ENCODE assay signal across 8 mouse cellular contexts in the genomic region with DNA sequence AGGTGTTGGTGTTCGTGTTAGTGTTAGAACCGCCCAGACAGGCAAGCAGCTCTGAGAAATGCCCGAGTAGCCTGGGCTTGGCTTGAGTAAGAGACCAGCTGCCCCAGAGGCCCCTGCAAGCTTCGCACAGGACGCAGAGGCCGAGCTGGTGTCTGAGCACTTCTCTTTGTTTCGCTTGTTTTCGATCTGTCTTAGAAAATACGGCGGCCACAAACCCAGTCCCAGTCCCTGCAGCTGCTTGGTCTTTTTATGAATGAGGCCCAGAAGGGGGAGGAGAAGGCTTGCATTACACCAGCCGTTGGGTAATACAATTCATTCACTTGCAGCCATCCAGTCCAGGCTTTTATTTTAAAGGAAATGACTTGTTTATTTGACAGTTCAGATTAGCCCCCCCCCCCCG.
DNase-seq lines count a peak whose midpoint lies in the region; ATAC-seq lines count a peak whose summit lies in the region.

No protein-coding gene starts in this region.

- peak; percentile 96 for ATAC-seq in forebrain, embryonic 15.5 days (replicated peaks)
- no peak for ATAC-seq in erythroblast, adult 5-6 weeks (replicated peaks; ENCODE audit: low FRiP score, poor library complexity, severe bottlenecking)

- H3K27me3 ChIP-seq in forebrain, embryonic 15.5 days, result no peaks in the 10 kb centered on the region

- intact Hi-C loops in heart, postnatal 36 days (cut with DNase I), result no loop called here

- H3K4me1 ChIP-seq in forebrain, embryonic 15.5 days, result peaks cover 52% of the 10 kb centered on the region

- no peaks in the 10 kb centered on the region for H3K36me3 ChIP-seq in forebrain, embryonic 15.5 days

- 1% methylated on average over 12 of the region's 12 CpGs for WGBS in forebrain, embryonic 15.5 days

- peak overlapping the region; percentile 25; the same call in 1 of the 2 replicates for H3K4me2 ChIP-seq in forebrain, embryonic 15.5 days (replicated peaks)

- H3K9ac ChIP-seq in forebrain, embryonic 15.5 days (replicated peaks), result 0 out of 2 replicates have a peak overlapping the region, but pooled peaks have one; percentile 32

- H3K4me3 ChIP-seq in forebrain, embryonic 15.5 days, result no peak overlapping the region

- peak; percentile 33 for DNase-seq in CD4-positive, CD25-positive, alpha-beta regulatory T cell, adult 2 months (ENCODE audit: low read depth, low spot score)
- peak; percentile 27 for DNase-seq in R1 (ENCODE audit: low read depth, low spot score)
- peak; percentile 36 to 52 for DNase-seq in heart, postnatal 36 days
- DNase-seq in layer of hippocampus, postnatal 14 days (ENCODE audit: low spot score in 2 of 2), result peak; percentile 53 to 73
- DNase-seq in lung, postnatal 4 days, result peak; percentile 63 to 80
- peak; percentile 21 for DNase-seq in skeletal muscle tissue, adult 2 months (ENCODE audit: low read depth, low spot score)

- H3K27ac ChIP-seq in forebrain, embryonic 15.5 days (replicated peaks), result peak overlapping the region; percentile 92

- no peaks in the 10 kb centered on the region for H3K9me3 ChIP-seq in forebrain, embryonic 15.5 days

Comparison
In these comparisons a context has a peak if more than half of its experiments do, and no peak if none do; other contexts are left out.
1. DNase-seq: peak in every context shown above with its lines; median percentile 72 in lung, postnatal 4 days; 63 in layer of hippocampus, postnatal 14 days; 44 in heart, postnatal 36 days; 33 in CD4-positive, CD25-positive, alpha-beta regulatory T cell, adult 2 months; 27 in R1; 21 in skeletal muscle tissue, adult 2 months.